Mouse (Mus musculus): ENCODE results near the gene Rev1. TPM values are rescaled to one million over a fixed set of nuclear protein-coding genes. Genes with fewer than 3 reads are reported as not detected.

The Rev1 gene
- polyA plus RNA-seq (2015; fragmentation: Nextera tagmentation; extraction: Ambion mirVana) = 10.5 and 11.0 TPM in 2 replicates

GRCm38 (mm10) chr1:38129501-38130267 lies at the start of gene Rev1:
Gene Rev1 (minus strand): TSS chr1:38129801.

Other genes starting within 250 kb of the Rev1 start
- gene Mitd1, start 239.4 kb downstream of the Rev1 start, polyA plus RNA-seq (2015; fragmentation: Nextera tagmentation; extraction: Ambion mirVana) = 7.5 and 9.9 TPM in 2 replicates
- gene Mrpl30, start 239.3 kb downstream of the Rev1 start, polyA plus RNA-seq (2015; fragmentation: Nextera tagmentation; extraction: Ambion mirVana) = 389 and 482 TPM in 2 replicates
- not detected in 2 replicates for gene Lyg2, start 213.3 kb downstream of the Rev1 start, polyA plus RNA-seq (2015; fragmentation: Nextera tagmentation; extraction: Ambion mirVana)
- gene Lyg1, start 172.0 kb downstream of the Rev1 start, polyA plus RNA-seq (2015; fragmentation: Nextera tagmentation; extraction: Ambion mirVana) = not detected in 2 replicates
- 77.4 and 79.0 TPM in 2 replicates for gene Txndc9, start 131.9 kb downstream of the Rev1 start, polyA plus RNA-seq (2015; fragmentation: Nextera tagmentation; extraction: Ambion mirVana)
- 13.3 and 16.2 TPM in 2 replicates for gene Eif5b, start 131.8 kb downstream of the Rev1 start, polyA plus RNA-seq (2015; fragmentation: Nextera tagmentation; extraction: Ambion mirVana)

All from skeletal muscle tissue, postnatal 0 days (tissue).